In the genomic region with DNA sequence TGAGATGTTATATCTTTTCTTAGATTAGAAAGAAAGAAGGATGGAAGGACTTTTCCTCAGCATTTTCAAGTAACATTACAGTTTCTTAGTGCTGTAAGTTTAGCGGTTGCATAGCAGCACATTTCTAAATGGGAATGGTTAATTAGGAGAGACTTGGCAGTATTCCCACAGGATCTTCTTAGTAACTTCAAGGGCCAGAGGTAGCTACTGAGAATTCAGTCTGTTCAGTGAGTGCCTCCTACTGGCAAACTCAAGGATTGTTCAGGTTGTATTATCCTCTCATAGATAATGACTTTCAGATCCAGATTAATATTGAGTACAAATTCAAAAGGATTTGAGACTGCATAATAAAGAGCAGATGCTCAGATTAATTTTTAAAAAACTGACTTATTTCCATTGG, we compare ENCODE assay signal across 20 mouse cellular contexts.
DNase-seq lines count a peak whose midpoint lies in the region; ATAC-seq and TF ChIP-seq lines count a peak whose summit lies in the region.
"Had no signal": no experiment of that assay in that cellular context is flagged by ENCODE, and none has a peak within 500 bp of the region (broad histone marks: within the 10 kb centered on the region; RNA-seq: fewer than 3 reads in every experiment).

No protein-coding gene starts in this region.

- no peak overlapping the region for H3K4me3 ChIP-seq in limb, embryonic 14.5 days (replicated peaks; ENCODE audit: low read length)
- H3K4me3 ChIP-seq in limb, embryonic 10.5 days = no peak overlapping the region
- H3K4me3 ChIP-seq in ES-E14 (ENCODE audit: insufficient read depth in 1 of 2, low read depth in 1 of 2, low read length in 2 of 2, poor library complexity in 1 of 2, severe bottlenecking in 1 of 2) = no peak overlapping the region
- H3K4me3 ChIP-seq: embryonic facial prominence, embryonic 13.5 days; midbrain, embryonic 13.5 days had no signal

- no peak overlapping the region for H3K9ac ChIP-seq in limb, embryonic 14.5 days (ENCODE audit: low read depth, low read length, severe bottlenecking)
- no peak overlapping the region for H3K9ac ChIP-seq in ES-E14 (ENCODE audit: insufficient read depth, low read depth, low read length, poor library complexity, severe bottlenecking)
- H3K9ac ChIP-seq: embryonic facial prominence, embryonic 13.5 days; midbrain, embryonic 13.5 days had no signal

- H3K36me3 ChIP-seq in limb, embryonic 14.5 days (ENCODE audit: control insufficient read depth, insufficient read depth, low read length) = no peaks in the 10 kb centered on the region
- no peaks in the 10 kb centered on the region for H3K36me3 ChIP-seq in limb, embryonic 10.5 days
- no peaks in the 10 kb centered on the region for H3K36me3 ChIP-seq in ES-E14 (ENCODE audit: control insufficient read depth, insufficient read depth, low read length, poor library complexity, severe bottlenecking)
- H3K36me3 ChIP-seq: embryonic facial prominence, embryonic 13.5 days; midbrain, embryonic 13.5 days had no signal

- DNase-seq in frontal cortex, postnatal 36 days (ENCODE audit: low spot score in 2 of 2) = no peak
- DNase-seq in limb, embryonic 14.5 days (ENCODE audit: low spot score) = peak; percentile 21
- no peak for DNase-seq in limb, embryonic 10.5 days (ENCODE audit: low spot score)
- no peak for DNase-seq in ES-E14 (ENCODE audit: low read depth, low spot score)
- peak; percentile 58 for DNase-seq in brain, adult 2 months (ENCODE audit: low read depth, low spot score)
- no peak for DNase-seq in neural tube, embryonic 10.5 days (ENCODE audit: extremely low spot score, low spot score)
- no peak for DNase-seq in cerebellum, adult 11-12 months
- DNase-seq: cerebellum, adult 9-10 months; gastrocnemius, postnatal 36 days; heart, postnatal 4 days; kidney, postnatal 10 days; layer of hippocampus, adult 9-11 months; thymus, postnatal 4 days had no signal

- ATAC-seq in frontal cortex, adult (ENCODE audit: low TSS enrichment) = peak; percentile 70
- no peak for ATAC-seq in limb, embryonic 14.5 days (ENCODE audit: low FRiP score, low read depth)
- ATAC-seq: CD4-positive, CD25-positive, alpha-beta regulatory T cell, adult 4 months; midbrain, embryonic 13.5 days; Patski had no signal

- H3K27ac ChIP-seq in limb, embryonic 14.5 days (replicated peaks; ENCODE audit: low read depth, low read length) = no peak overlapping the region
- H3K27ac ChIP-seq in limb, embryonic 10.5 days = no peak overlapping the region
- H3K27ac ChIP-seq in ES-E14 (ENCODE audit: insufficient read depth, low read depth, low read length, poor library complexity, severe bottlenecking) = no peak overlapping the region
- H3K27ac ChIP-seq: embryonic facial prominence, embryonic 13.5 days; macrophage; midbrain, embryonic 13.5 days had no signal

- in situ Hi-C loops in ES-E14 (cut with MboI; ENCODE audit: low sequenced_read_pairs in 2 of 2, unreplicated experiment in 2 of 2) = no loop called here

- H3K4me1 ChIP-seq in limb, embryonic 14.5 days (ENCODE audit: control insufficient read depth, insufficient read depth, low read length) = no peaks in the 10 kb centered on the region
- H3K4me1 ChIP-seq in limb, embryonic 10.5 days = no peaks in the 10 kb centered on the region
- H3K4me1 ChIP-seq in ES-E14 (ENCODE audit: control insufficient read depth in 2 of 2, insufficient read depth in 2 of 2, low read length in 2 of 2, poor library complexity in 1 of 2) = no peaks in the 10 kb centered on the region
- H3K4me1 ChIP-seq: embryonic facial prominence, embryonic 13.5 days; midbrain, embryonic 13.5 days had no signal

- TF ChIP-seq POLR2A in limb, embryonic 14.5 days (IDR thresholded peaks at IDR 0.05; ENCODE audit: borderline replicate concordance, extremely low read depth, insufficient read depth, insufficient read length) = no peak

- 42% methylated on average over 1 of the region's 1 CpGs for WGBS in limb, embryonic 14.5 days
- 64% methylated on average over 1 of the region's 1 CpGs for WGBS in limb, embryonic 10.5 days

- no peaks in the 10 kb centered on the region for H3K27me3 ChIP-seq in limb, embryonic 14.5 days (ENCODE audit: control insufficient read depth, insufficient read depth, low read length)
- no peaks in the 10 kb centered on the region for H3K27me3 ChIP-seq in limb, embryonic 10.5 days (ENCODE audit: low read depth, poor library complexity, severe bottlenecking)
- H3K27me3 ChIP-seq: embryonic facial prominence, embryonic 13.5 days; midbrain, embryonic 13.5 days; Patski had no signal

- H3K4me2 ChIP-seq in limb, embryonic 14.5 days (replicated peaks; ENCODE audit: low read depth, low read length, severe bottlenecking) = no peak overlapping the region
- H3K4me2 ChIP-seq: embryonic facial prominence, embryonic 13.5 days; heart, embryonic 11.5 days; midbrain, embryonic 13.5 days had no signal

- H3K9me3 ChIP-seq in limb, embryonic 14.5 days (ENCODE audit: control insufficient read depth, low read length) = no peaks in the 10 kb centered on the region
- no peaks in the 10 kb centered on the region for H3K9me3 ChIP-seq in limb, embryonic 10.5 days (replicated peaks)
- no peaks in the 10 kb centered on the region for H3K9me3 ChIP-seq in ES-E14 (ENCODE audit: control insufficient read depth, insufficient read depth, low read depth, low read length)

TF ChIP-seq in ES-E14, 5 proteins besides CTCF, POLR2A, EP300 and RAD21:
- TF ChIP-seq ZC3H11A (IDR thresholded peaks at IDR 0.05; ENCODE audit: borderline replicate concordance, low read depth, low read length) (0 out of 2 replicates have a peak, but pooled peaks have one; percentile 36), CHD2 (IDR thresholded peaks at IDR 0.05; ENCODE audit: low read depth, low read length) (no peak)

Comparison
In these comparisons a context has a peak if more than half of its experiments do, and no peak if none do; other contexts are left out.
1. DNase-seq: peak in limb, embryonic 14.5 days (single experiment) and brain, adult 2 months (single experiment); none in frontal cortex, postnatal 36 days (0 of 2), limb, embryonic 10.5 days (single experiment), ES-E14 (single experiment), neural tube, embryonic 10.5 days (single experiment) and cerebellum, adult 11-12 months (single experiment).